Mouse (Mus musculus) small intestine, adult 10 weeks (tissue): Measurements from ENCODE around the gene Fam214b. TPM values are rescaled to one million over a fixed set of nuclear protein-coding genes. Genes with fewer than 3 reads are reported as not detected.

Source experiments
- polyA plus RNA-seq: library from polyadenylated mRNA; stranded (reverse); fragments of 350-450 nt; fragmentation: Illumina TruSeq; extraction: RNeasy Lipid Tissue Mini Kit (QIAGEN cat#74804); gene quantifications from one replicate; pipeline ENCODE4 v1.2.3, GENCODE M21; 2014; ENCODE audit warnings: low replicate concordance

Fam214b gene
- polyA plus RNA-seq, result 4.2 TPM

DNA sequence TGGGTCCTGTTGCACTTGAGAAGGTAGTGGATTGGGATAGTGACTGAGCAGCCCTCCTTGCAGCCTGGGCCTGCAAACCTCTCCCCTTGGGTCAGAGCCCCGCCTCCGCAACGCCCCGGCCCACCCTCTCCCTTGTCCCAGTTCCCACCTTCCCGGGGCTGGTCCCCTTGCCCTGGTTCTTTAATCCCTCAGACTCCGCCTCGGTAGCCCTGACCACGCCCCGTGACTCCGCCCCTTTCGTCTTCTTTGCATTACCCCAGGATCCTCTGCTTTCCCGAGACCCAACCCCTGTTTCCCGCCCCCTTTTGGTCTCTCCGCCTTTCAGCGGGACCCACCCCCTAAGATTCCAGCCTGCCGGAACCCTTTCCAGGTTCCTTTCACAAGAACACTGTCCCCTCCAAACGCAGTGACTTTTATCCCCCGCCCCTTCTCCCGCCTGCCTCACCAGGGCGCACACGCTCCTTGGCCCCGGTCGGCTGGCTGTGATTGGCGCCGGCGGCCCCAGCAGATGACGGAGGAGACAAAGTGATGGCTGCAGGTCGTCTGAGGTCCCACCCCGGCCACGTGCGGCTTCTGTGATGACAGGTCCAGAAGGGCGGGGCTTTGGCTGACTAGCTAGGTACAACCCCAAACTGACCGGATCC lies at the start of gene Fam214b:
Fam214b (minus strand) TSS at position 562 of the 644 bp plus-strand sequence.

GRCm38 (mm10) chr4:43058753-43059654 lies 13.0 kb upstream of the Fam214b start, which contains the start of gene Unc13b:
TSS of gene Unc13b (plus strand) at chr4:43058953.

DNA sequence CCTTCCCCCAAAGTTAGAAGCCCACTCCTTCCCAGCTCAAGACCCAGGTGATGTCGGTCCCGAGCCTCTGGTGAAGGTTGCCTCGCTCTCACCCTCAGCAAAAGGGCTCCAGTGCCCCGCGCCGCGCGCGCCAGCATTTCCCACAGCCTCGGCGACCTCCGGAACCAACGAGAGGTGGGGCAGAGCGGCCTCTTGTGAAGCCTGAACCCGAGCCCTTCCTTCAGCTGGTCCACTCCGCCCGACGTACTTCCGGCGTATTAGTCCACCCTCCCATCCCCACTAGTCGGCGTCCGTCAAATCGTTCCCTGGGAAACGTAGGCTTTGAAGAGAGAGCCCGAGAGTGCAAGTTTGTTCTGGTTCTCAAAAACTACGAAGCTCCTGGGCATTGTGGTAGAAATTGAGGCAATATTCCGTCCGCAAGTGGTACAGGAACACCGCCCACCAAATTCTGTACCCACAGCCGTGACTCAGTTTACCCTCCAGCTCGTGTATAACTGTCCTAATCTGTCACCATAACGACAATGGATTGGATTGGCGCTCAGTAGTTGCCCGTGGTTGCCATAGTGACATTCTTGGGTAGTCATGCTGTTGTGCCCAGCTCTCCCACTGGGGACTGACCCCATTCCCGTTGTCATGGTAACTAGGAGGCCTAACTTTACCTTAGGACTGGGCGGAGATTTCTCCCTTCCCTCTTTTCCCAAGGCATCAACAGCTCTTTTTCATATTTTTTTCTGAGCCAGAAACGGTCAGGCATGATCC lies 14.6 kb downstream of the Fam214b start, which contains the start of gene Stoml2:
Stoml2 (minus strand) TSS at position 474 of the 759 bp plus-strand sequence.

GRCm38 (mm10) chr4:43025084-43025960 lies 20.7 kb downstream of the Fam214b start, which contains the start of gene Pigo:
TSS of gene Pigo (minus strand) at chr4:43025819.

GRCm38 (mm10) chr4:43010161-43011038 lies 35.6 kb downstream of the Fam214b start, which contains the start of gene Fancg:
TSS of gene Fancg (minus strand) at chr4:43010506.

DNA sequence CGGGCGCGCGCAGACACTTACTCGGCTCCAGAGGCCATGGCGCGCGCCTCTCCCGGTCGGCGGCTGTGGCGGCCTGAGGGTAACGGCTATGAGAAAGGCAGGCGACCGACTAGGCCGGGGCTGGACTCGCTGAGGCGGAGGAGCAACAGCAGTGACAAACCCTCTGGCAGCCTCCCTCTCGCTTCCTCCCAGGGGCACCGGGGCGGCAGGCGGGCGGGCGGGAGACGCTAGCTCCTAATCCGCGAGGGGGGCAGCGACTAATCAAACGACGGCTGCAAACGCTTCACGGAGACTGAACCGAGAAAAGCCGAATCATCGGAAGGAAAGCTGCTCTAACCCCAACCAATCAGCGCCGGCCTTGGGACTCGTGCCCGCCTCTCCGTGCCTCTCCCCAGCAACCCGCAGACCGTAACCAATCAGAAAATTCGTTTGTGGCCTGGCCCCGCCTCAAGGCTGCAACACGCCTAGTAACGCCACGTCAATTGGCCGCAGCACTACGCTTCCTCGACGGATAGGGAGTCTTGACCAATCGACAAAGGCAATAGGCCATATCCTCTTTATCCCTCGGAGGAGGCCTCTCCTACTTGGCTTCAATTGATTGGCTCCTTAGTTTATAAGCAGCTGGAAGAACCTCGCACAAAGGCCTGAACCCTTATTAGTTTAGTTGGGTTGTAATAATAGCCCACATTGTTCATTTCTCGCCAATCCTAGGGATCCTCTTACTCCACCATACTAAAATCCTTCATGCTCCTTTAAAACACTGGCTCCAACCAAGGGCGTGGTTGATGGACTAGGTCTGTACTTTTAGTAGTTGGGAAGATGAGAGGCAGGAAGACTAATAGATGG lies 45.7 kb downstream of the Fam214b start, which contains the start of gene Vcp:
Vcp (minus strand) TSS at position 367 of the 846 bp plus-strand sequence.

Other genes with a start within 250 kb of the Fam214b start
- not detected for gene Fam205a1, start 192.3 kb downstream of the Fam214b start, polyA plus RNA-seq
- not detected for gene Gm12394, start 189.4 kb downstream of the Fam214b start, polyA plus RNA-seq
- 0.26 TPM for gene Fam205c, start 172.0 kb downstream of the Fam214b start, polyA plus RNA-seq
- gene Phf24, start 129.6 kb downstream of the Fam214b start, polyA plus RNA-seq, result 0.22 TPM
- 0.48 TPM for gene Dnajb5, start 96.4 kb downstream of the Fam214b start, polyA plus RNA-seq
- gene 1700022I11Rik, start 76.6 kb downstream of the Fam214b start, polyA plus RNA-seq, result not detected
- 100 TPM for gene Vcp, start 45.7 kb downstream of the Fam214b start, polyA plus RNA-seq
- gene Fancg, start 35.7 kb downstream of the Fam214b start, polyA plus RNA-seq, result 4.8 TPM
- gene Pigo, start 20.4 kb downstream of the Fam214b start, polyA plus RNA-seq, result 1.2 TPM
- gene Stoml2, start 14.5 kb downstream of the Fam214b start, polyA plus RNA-seq, result 8.4 TPM
- 6.9 TPM for gene Unc13b, start 12.7 kb upstream of the Fam214b start, polyA plus RNA-seq
- 0.15 TPM for gene Atp8b5, start 220.9 kb upstream of the Fam214b start, polyA plus RNA-seq